Comparison of ENCODE assay signal across 8 mouse cellular contexts in the genomic region with DNA sequence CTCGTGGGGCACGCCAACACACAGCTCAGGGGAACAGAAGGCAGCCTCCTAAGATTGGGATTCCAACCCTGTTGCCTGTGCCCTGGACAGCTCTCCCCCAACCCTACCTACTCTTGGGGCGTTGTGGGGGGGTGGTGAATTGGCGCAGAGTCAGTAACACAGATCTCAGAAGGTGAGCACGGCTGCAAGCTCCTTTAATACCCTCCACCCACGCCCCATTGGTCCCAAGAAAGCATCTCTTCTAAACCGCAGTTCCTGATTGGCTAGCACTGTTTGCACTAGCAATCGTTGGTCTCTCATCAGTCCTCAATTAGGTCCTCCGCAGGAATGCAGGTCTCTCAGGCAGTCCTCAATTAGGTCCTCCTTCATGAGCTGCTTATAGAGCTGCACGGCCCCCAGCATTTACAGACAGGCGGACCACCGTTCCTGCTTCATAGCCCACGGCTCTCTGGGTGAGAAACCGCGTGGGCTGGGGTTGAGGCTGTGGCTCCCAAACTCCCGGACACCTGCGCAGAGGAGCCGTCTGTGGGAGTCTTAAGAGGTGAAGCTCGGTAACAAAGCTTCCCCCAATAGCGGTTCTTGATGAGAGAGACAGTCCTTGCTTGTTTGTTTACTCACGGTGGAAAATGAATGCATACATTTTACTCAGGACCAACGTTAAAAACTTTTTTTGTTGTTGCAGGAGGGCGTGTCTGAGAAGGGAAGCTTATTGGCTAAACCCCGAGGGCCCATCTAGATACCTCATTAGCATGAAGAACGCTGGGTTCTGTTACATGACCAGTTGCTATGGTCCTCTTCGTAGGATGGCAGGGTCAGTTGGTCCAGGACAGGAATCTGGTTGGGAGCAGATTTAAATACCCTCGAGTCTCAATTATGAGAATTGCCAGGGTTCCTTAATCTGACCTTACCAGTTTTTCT. TPM values are rescaled to one million over a fixed set of nuclear protein-coding genes. Genes with fewer than 3 reads are reported as not detected.
DNase-seq lines count a peak whose midpoint lies in the region; ATAC-seq lines count a peak whose summit lies in the region.

No protein-coding gene starts in this region.

- H3K4me1 ChIP-seq in heart, embryonic 10.5 days, result peaks cover 13% of the 10 kb centered on the region; the same call in 1 of the 2 replicates
- H3K4me1 ChIP-seq in hindbrain, embryonic 16.5 days (ENCODE audit: control insufficient read depth, insufficient read depth, low read depth, low read length), result no peaks in the 10 kb centered on the region

- peak; percentile 56; the same call in 1 of the 2 replicates for ATAC-seq in hindbrain, embryonic 16.5 days
- ATAC-seq in monocyte, adult 5-6 weeks (replicated peaks; ENCODE audit: insufficient number of reproducible peaks, low FRiP score, low TSS enrichment, poor library complexity, severe bottlenecking), result no peak

- 0 out of 2 replicates have a peak overlapping the region, but pooled peaks have one; percentile 16 for H3K4me3 ChIP-seq in heart, embryonic 10.5 days
- H3K4me3 ChIP-seq in hindbrain, embryonic 16.5 days (ENCODE audit: low read length), result peak overlapping the region; percentile 11; the same call in 1 of the 2 replicates

- H3K36me3 ChIP-seq in heart, embryonic 10.5 days, result no peaks in the 10 kb centered on the region
- H3K36me3 ChIP-seq in hindbrain, embryonic 16.5 days (ENCODE audit: control insufficient read depth, insufficient read depth, low read length), result no peaks in the 10 kb centered on the region

- WGBS in heart, embryonic 10.5 days, result 40% methylated on average over 27 of the region's 27 CpGs
- 36% methylated on average over 27 of the region's 27 CpGs for WGBS in hindbrain, embryonic 16.5 days

- H3K27ac ChIP-seq in heart, embryonic 10.5 days, result no peak overlapping the region
- no peak overlapping the region for H3K27ac ChIP-seq in hindbrain, embryonic 16.5 days (ENCODE audit: low read depth, low read length)

- peak; percentile 75 for DNase-seq in heart, embryonic 10.5 days (ENCODE audit: low spot score)
- DNase-seq in heart, postnatal 36 days, result no peak
- peak; percentile 7 for DNase-seq in ovary, postnatal 36 days (ENCODE audit: low spot score)
- DNase-seq in ovary, postnatal 10 days (ENCODE audit: low spot score), result no peak
- peak; percentile 98 for DNase-seq in testis, postnatal 14 days (ENCODE audit: low spot score)
- no peak for DNase-seq in kidney, adult 8-10 months

- intact Hi-C loops in heart, postnatal 36 days (cut with DNase I), result no loop called here

- H3K4me2 ChIP-seq in hindbrain, embryonic 16.5 days (ENCODE audit: low read length), result peak overlapping the region; percentile 39

- H3K9me3 ChIP-seq in heart, embryonic 10.5 days, result no peaks in the 10 kb centered on the region
- no peaks in the 10 kb centered on the region; the same call in 1 of the 2 replicates for H3K9me3 ChIP-seq in hindbrain, embryonic 16.5 days (ENCODE audit: control insufficient read depth, low read length)

- 0 out of 2 replicates have a peak, but pooled peaks cover 7% of the 10 kb centered on the region for H3K27me3 ChIP-seq in heart, embryonic 10.5 days (ENCODE audit: insufficient read depth, poor library complexity, severe bottlenecking)
- H3K27me3 ChIP-seq in hindbrain, embryonic 16.5 days (replicated peaks; ENCODE audit: control insufficient read depth, insufficient read depth, low read length), result no peaks in the 10 kb centered on the region

- no peak overlapping the region for H3K9ac ChIP-seq in hindbrain, embryonic 16.5 days (ENCODE audit: low read depth, low read length)

RNA-seq across cellular contexts. Expression of a gene that starts 50.0 kb away (rescaled TPM):
- polyA plus RNA-seq in heart, embryonic 10.5 days (2016; fragmentation: Nextera tagmentation; extraction: Ambion mirVana), result not detected in 2 replicates
- not detected for total RNA-seq in heart, postnatal 36 days (2021)
- not detected in 2 replicates for polyA plus RNA-seq in hindbrain, embryonic 16.5 days (2015; fragmentation: Nextera tagmentation; extraction: Ambion mirVana)
- total RNA-seq in monocyte, adult 5-6 weeks (2017), result not detected in 3 replicates

Comparison
In these comparisons a context has a peak if more than half of its experiments do, and no peak if none do; other contexts are left out.
1. DNase-seq: peak in heart, embryonic 10.5 days (single experiment), ovary, postnatal 36 days (single experiment) and testis, postnatal 14 days (single experiment); none in heart, postnatal 36 days (0 of 2), ovary, postnatal 10 days (single experiment) and kidney, adult 8-10 months (0 of 2).